Mouse (Mus musculus) testis, adult 2 months (tissue): ENCODE measurements around the gene Nfkbiz. TPM values are rescaled to one million over a fixed set of nuclear protein-coding genes. Genes with fewer than 3 reads are reported as not detected.

Experiments
- H3K27ac ChIP-seq: fragments of 200-500 bp; 2 replicates; pipeline ENCODE4 v1.5.1; 2012; ENCODE audit warnings: low read depth, low read length; ENCODE audit not compliant: control insufficient read depth, insufficient read depth
- H3K27me3 ChIP-seq: fragments of 200-500 bp; 2 replicates; pipeline ENCODE4 v1.6.1; 2012; ENCODE audit warnings: mild to moderate bottlenecking, low read length, moderate library complexity; ENCODE audit not compliant: control insufficient read depth, insufficient read depth
- H3K36me3 ChIP-seq: fragments of 200-500 bp; 2 replicates; pipeline ENCODE4 v1.6.1; 2012; ENCODE audit warnings: mild to moderate bottlenecking, low read length; ENCODE audit not compliant: control insufficient read depth, insufficient read depth
- H3K4me1 ChIP-seq: fragments of 200-500 bp; 2 replicates; pipeline ENCODE4 v1.6.1; 2012; ENCODE audit warnings: low read length; ENCODE audit not compliant: control insufficient read depth, insufficient read depth
- H3K4me3 ChIP-seq: fragments of 200-500 bp; 2 replicates; pipeline ENCODE4 v1.5.1; 2012; ENCODE audit warnings: low read depth, mild to moderate bottlenecking, low read length, moderate library complexity, mixed read lengths; ENCODE audit not compliant: control insufficient read depth
- CTCF ChIP-seq: fragments of 200-500 bp; IDR thresholded peaks from 2 replicates; pipeline ENCODE4 v1.5.1; 2012; ENCODE audit warnings: low read depth, mild to moderate bottlenecking, inconsistent platforms, low read length, moderate library complexity; ENCODE audit not compliant: control insufficient read depth, insufficient read depth, insufficient replicate concordance
- POLR2A ChIP-seq: fragments of 200-500 bp; IDR thresholded peaks from 2 replicates; pipeline ENCODE4 v1.6.1; 2012; ENCODE audit warnings: low read depth, mild to moderate bottlenecking, inconsistent platforms, low read length, moderate library complexity; ENCODE audit not compliant: control insufficient read depth
- polyA plus RNA-seq: library from polyadenylated mRNA; depleted of rRNA; stranded (reverse); fragments of >200 nt; gene quantifications from 2 replicates; pipeline ENCODE4 v1.2.3, GENCODE M21; 2012

Nfkbiz gene
- polyA plus RNA-seq, 1 experiment = 4.5 TPM

- no peak for TF ChIP-seq POLR2A
- no peak for TF ChIP-seq CTCF
- H3K27me3 ChIP-seq = no peaks in the 10 kb centered on the region
Observed at GRCm38 (mm10) chr16:55801629-55802028, 37.1 kb downstream of the Nfkbiz start.

GRCm38 (mm10) chr16:55798845-55799244 lies 39.9 kb downstream of the Nfkbiz start:
- H3K36me3 ChIP-seq = no peaks in the 10 kb centered on the region
- TF ChIP-seq POLR2A = no peak
- no peak for TF ChIP-seq CTCF
- H3K27ac ChIP-seq = no peak overlapping the region
- no peaks in the 10 kb centered on the region for H3K27me3 ChIP-seq
- no peak overlapping the region for H3K4me3 ChIP-seq
- H3K4me1 ChIP-seq = no peaks in the 10 kb centered on the region

More at GRCm38 (mm10) chr16:55801629-55802028, 37.1 kb downstream of the Nfkbiz start:
- H3K27ac ChIP-seq = no peak overlapping the region
- no peak overlapping the region for H3K4me3 ChIP-seq
- H3K36me3 ChIP-seq = no peaks in the 10 kb centered on the region
- no peaks in the 10 kb centered on the region for H3K4me1 ChIP-seq

- H3K4me3 ChIP-seq = no peak overlapping the region
- TF ChIP-seq POLR2A (no peak), CTCF (no peak)
- H3K27me3 ChIP-seq = no peaks in the 10 kb centered on the region
- H3K27ac ChIP-seq = no peak overlapping the region
- H3K36me3 ChIP-seq = no peaks in the 10 kb centered on the region
- H3K4me1 ChIP-seq = peaks cover 10% of the 10 kb centered on the region
Observed at GRCm38 (mm10) chr16:55790326-55790725, 48.4 kb downstream of the Nfkbiz start.

GRCm38 (mm10) chr16:55789291-55789690 lies 49.4 kb downstream of the Nfkbiz start:
- TF ChIP-seq POLR2A = no peak
- no peak for TF ChIP-seq CTCF
- Histone ChIP-seq H3K36me3 (no peaks in the 10 kb centered on the region), H3K4me3 (no peak overlapping the region), H3K27me3 (no peaks in the 10 kb centered on the region), H3K27ac (no peak overlapping the region), H3K4me1 (peaks cover 10% of the 10 kb centered on the region)

GRCm38 (mm10) chr16:55788671-55789070 lies 50.0 kb downstream of the Nfkbiz start:
- no peak for TF ChIP-seq POLR2A
- TF ChIP-seq CTCF = no peak
- Histone ChIP-seq H3K27me3 (no peaks in the 10 kb centered on the region), H3K36me3 (no peaks in the 10 kb centered on the region), H3K4me1 (peaks cover 10% of the 10 kb centered on the region), H3K4me3 (no peak overlapping the region), H3K27ac (no peak overlapping the region)

GRCm38 (mm10) chr16:55787385-55788072 lies 51.2 kb downstream of the Nfkbiz start:
- H3K27me3 ChIP-seq = no peaks in the 10 kb centered on the region
- no peaks in the 10 kb centered on the region for H3K36me3 ChIP-seq
- H3K4me1 ChIP-seq = peaks cover 10% of the 10 kb centered on the region
- no peak for TF ChIP-seq POLR2A
- no peak for TF ChIP-seq CTCF
- no peak overlapping the region for H3K4me3 ChIP-seq
- no peak overlapping the region for H3K27ac ChIP-seq

- peaks cover 10% of the 10 kb centered on the region for H3K4me1 ChIP-seq
- TF ChIP-seq CTCF (no peak), POLR2A (no peak)
Observed at GRCm38 (mm10) chr16:55784379-55784778, 54.3 kb downstream of the Nfkbiz start.

More at GRCm38 (mm10) chr16:55784379-55784778, 54.3 kb downstream of the Nfkbiz start:
- Histone ChIP-seq H3K36me3 (no peaks in the 10 kb centered on the region), H3K27ac (no peak overlapping the region), H3K4me3 (no peak overlapping the region), H3K27me3 (no peaks in the 10 kb centered on the region)
